Mouse (Mus musculus) megakaryocyte, embryonic 14.5 days (primary cell): ENCODE data around the gene G6pc3. TPM values are rescaled to one million over a fixed set of nuclear protein-coding genes. Genes with fewer than 3 reads are reported as not detected.
A peak's percentile ranks its signal among the peaks of the same experiment; 100 is the strongest.

Experiments
- H3K27me3 ChIP-seq: replicated peaks from 2 replicates; pipeline ENCODE3; 2012; ENCODE audit warnings: inconsistent platforms
- H3K36me3 ChIP-seq: replicated peaks from 2 replicates; pipeline ENCODE3; 2012; ENCODE audit warnings: low read length, inconsistent platforms, mixed read lengths
- H3K4me1 ChIP-seq: 2 replicates; pipeline ENCODE4 v1.6.1; 2012; ENCODE audit warnings: inconsistent platforms
- H3K4me3 ChIP-seq: replicated peaks from 2 replicates; pipeline ENCODE3; 2012; ENCODE audit warnings: moderate library complexity, mild to moderate bottlenecking, inconsistent platforms
- H3K9me3 ChIP-seq: 2 replicates; pipeline ENCODE4 v1.6.1; 2012; ENCODE audit warnings: inconsistent platforms
- FLI1 ChIP-seq: IDR thresholded peaks from 2 replicates; pipeline ENCODE4 v1.6.1; 2012; ENCODE audit warnings: low read length, inconsistent platforms, mixed read lengths
- GATA1 ChIP-seq: IDR thresholded peaks from 3 replicates; pipeline ENCODE4 v1.6.1; 2012; ENCODE audit warnings: mixed read lengths, low read length, inconsistent platforms, borderline replicate concordance
- polyA plus RNA-seq: library from polyadenylated mRNA; stranded (reverse); fragments of >175 nt; gene quantifications from 2 replicates; pipeline ENCODE4 v1.2.3, GENCODE M21; 2012; ENCODE audit warnings: low replicate concordance; ENCODE audit not compliant: insufficient read depth

Gene G6pc3
- polyA plus RNA-seq, 1 experiment, result 73.3 TPM

DNA sequence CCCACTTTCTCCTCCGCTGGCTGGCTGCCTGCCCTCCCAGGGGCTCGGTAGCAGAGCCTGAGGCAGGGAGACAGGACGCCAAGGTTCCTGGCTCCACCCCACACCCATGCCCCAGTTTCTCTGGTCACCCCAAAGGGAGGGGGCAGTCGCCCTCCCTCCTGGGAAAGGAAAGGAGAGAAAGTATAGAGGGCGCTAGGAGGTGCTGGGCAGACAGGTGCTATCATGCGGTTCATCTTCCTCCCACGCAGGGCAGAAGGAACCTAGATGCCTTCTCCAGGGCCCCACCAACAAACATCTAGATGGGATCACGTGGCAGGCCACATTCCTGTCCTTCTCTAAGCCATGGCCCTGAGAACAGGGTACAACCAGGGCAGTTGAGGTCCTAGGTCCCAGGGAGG is 32.5 kb downstream of the G6pc3 start:
- H3K4me3 ChIP-seq, result peak overlapping the region; percentile 83
- no peaks in the 10 kb centered on the region for H3K9me3 ChIP-seq
- TF ChIP-seq GATA1 (no peak), FLI1 (no peak)
- H3K36me3 ChIP-seq, result peaks cover 97% of the 10 kb centered on the region
- peaks cover 100% of the 10 kb centered on the region for H3K4me1 ChIP-seq
- no peaks in the 10 kb centered on the region for H3K27me3 ChIP-seq

GRCm38 (mm10) chr11:102223166-102223565 is 33.7 kb downstream of the G6pc3 start:
- H3K4me1 ChIP-seq, result peaks cover 100% of the 10 kb centered on the region
- peak overlapping the region; percentile 42 for H3K4me3 ChIP-seq
- peaks cover 97% of the 10 kb centered on the region for H3K36me3 ChIP-seq
- no peaks in the 10 kb centered on the region for H3K9me3 ChIP-seq
- no peaks in the 10 kb centered on the region for H3K27me3 ChIP-seq
- TF ChIP-seq GATA1 (no peak), FLI1 (no peak)

GRCm38 (mm10) chr11:102224686-102225085 is 35.3 kb downstream of the G6pc3 start:
- Histone ChIP-seq H3K9me3 (no peaks in the 10 kb centered on the region), H3K36me3 (peaks cover 91% of the 10 kb centered on the region), H3K27me3 (no peaks in the 10 kb centered on the region), H3K4me3 (peak overlapping the region; percentile 81), H3K4me1 (peaks cover 96% of the 10 kb centered on the region)
- TF ChIP-seq GATA1, result no peak
- no peak for TF ChIP-seq FLI1

- peaks cover 85% of the 10 kb centered on the region for H3K36me3 ChIP-seq
- no peaks in the 10 kb centered on the region for H3K9me3 ChIP-seq
- H3K27me3 ChIP-seq, result no peaks in the 10 kb centered on the region
- H3K4me1 ChIP-seq, result peaks cover 91% of the 10 kb centered on the region
- TF ChIP-seq FLI1 (no peak), GATA1 (no peak)
- H3K4me3 ChIP-seq, result peak overlapping the region; percentile 81
Observed at GRCm38 (mm10) chr11:102225221-102225620, 35.8 kb downstream of the G6pc3 start.

GRCm38 (mm10) chr11:102226067-102226978 is 36.9 kb downstream of the G6pc3 start:
- TF ChIP-seq GATA1 (no peak), FLI1 (no peak)
- no peaks in the 10 kb centered on the region for H3K27me3 ChIP-seq
- H3K4me1 ChIP-seq, result peaks cover 87% of the 10 kb centered on the region
- peak overlapping the region; percentile 98 for H3K4me3 ChIP-seq
- peaks cover 74% of the 10 kb centered on the region for H3K36me3 ChIP-seq
- H3K9me3 ChIP-seq, result no peaks in the 10 kb centered on the region

GRCm38 (mm10) chr11:102227270-102228190 is 38.1 kb downstream of the G6pc3 start:
- Histone ChIP-seq H3K4me3 (peak overlapping the region; percentile 98), H3K9me3 (no peaks in the 10 kb centered on the region), H3K4me1 (peaks cover 75% of the 10 kb centered on the region), H3K27me3 (no peaks in the 10 kb centered on the region), H3K36me3 (peaks cover 62% of the 10 kb centered on the region)
- TF ChIP-seq FLI1 (no peak), GATA1 (no peak)

DNA sequence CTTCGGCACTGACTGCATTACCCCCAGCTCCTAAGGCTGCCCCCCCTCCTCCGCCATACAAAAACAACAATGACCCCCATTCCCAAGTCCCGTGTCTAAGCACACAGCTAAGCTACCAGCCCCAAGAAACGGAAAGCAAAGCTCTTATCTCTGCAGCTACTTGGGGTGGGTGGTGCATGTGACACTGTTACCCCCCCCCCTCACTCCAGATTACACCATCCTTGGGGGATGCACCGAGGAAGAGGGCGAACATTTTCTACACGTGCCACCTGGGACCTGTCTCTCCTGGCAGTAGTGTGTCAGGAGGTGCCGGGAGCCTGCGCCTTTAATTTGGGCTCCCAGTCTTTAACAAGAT is 38.7 kb downstream of the G6pc3 start:
- no peaks in the 10 kb centered on the region for H3K9me3 ChIP-seq
- H3K36me3 ChIP-seq, result peaks cover 56% of the 10 kb centered on the region
- H3K4me1 ChIP-seq, result peaks cover 73% of the 10 kb centered on the region
- peak overlapping the region; percentile 98 for H3K4me3 ChIP-seq
- no peak for TF ChIP-seq GATA1
- no peak for TF ChIP-seq FLI1
- no peaks in the 10 kb centered on the region for H3K27me3 ChIP-seq

- H3K4me1 ChIP-seq, result peaks cover 67% of the 10 kb centered on the region
Observed at GRCm38 (mm10) chr11:102228646-102229268, 39.3 kb downstream of the G6pc3 start.

GRCm38 (mm10) chr11:102229331-102229953 is 40.0 kb downstream of the G6pc3 start:
- H3K4me3 ChIP-seq, result peak overlapping the region; percentile 98
- H3K27me3 ChIP-seq, result no peaks in the 10 kb centered on the region
- H3K9me3 ChIP-seq, result no peaks in the 10 kb centered on the region
- H3K4me1 ChIP-seq, result peaks cover 60% of the 10 kb centered on the region
- TF ChIP-seq FLI1 (no peak), GATA1 (no peak)
- peaks cover 43% of the 10 kb centered on the region for H3K36me3 ChIP-seq

More at GRCm38 (mm10) chr11:102228646-102229268, 39.3 kb downstream of the G6pc3 start:
- H3K9me3 ChIP-seq, result no peaks in the 10 kb centered on the region
- H3K4me3 ChIP-seq, result peak overlapping the region; percentile 98
- peaks cover 50% of the 10 kb centered on the region for H3K36me3 ChIP-seq
- H3K27me3 ChIP-seq, result no peaks in the 10 kb centered on the region
- TF ChIP-seq FLI1 (no peak), GATA1 (no peak)
